Mouse (Mus musculus) MEL (cell line): Measurements from ENCODE around the gene Spink2. TPM values are rescaled to one million over a fixed set of nuclear protein-coding genes. Genes with fewer than 3 reads are reported as not detected.
A peak's percentile ranks its signal among the peaks of the same experiment; 100 is the strongest.

Experiments
- DNase-seq: peaks from one replicate; pipeline ENCODE4 v3.0.0; 2011; ENCODE audit warnings: low read depth, low spot score
- H3K27ac ChIP-seq: 2 replicates; pipeline ENCODE4 v1.5.1; 2012; ENCODE audit warnings: low read depth, mild to moderate bottlenecking, control low read depth, low read length, moderate library complexity; ENCODE audit not compliant: control insufficient read depth
- H3K27me3 ChIP-seq, 2 experiments: fragments of 150-350 bp in 1 of 2; sonication (generic) in 1 of 2; 2 replicates each; pipeline ENCODE4 v1.6.1; 2012; ENCODE audit warnings: low read length in 2 of 2, mild to moderate bottlenecking in 2 of 2, improper control_type of control experiment in 1 of 2, moderate library complexity in 1 of 2; ENCODE audit not compliant: insufficient read depth in 2 of 2, control insufficient read depth in 1 of 2
- H3K36me3 ChIP-seq, 2 experiments: 2 replicates each; pipeline ENCODE4 v1.6.1; 2012 to 2014; ENCODE audit warnings: low read length in 2 of 2, improper control_type of control experiment in 1 of 2, inconsistent platforms in 1 of 2, mild to moderate bottlenecking in 1 of 2; ENCODE audit not compliant: insufficient read depth in 2 of 2, control insufficient read depth in 1 of 2
- H3K4me1 ChIP-seq, 2 experiments: fragments of 150-350 bp in 1 of 2; sonication (generic) in 1 of 2; 2 replicates each; pipeline ENCODE4 v1.6.1; 2012; ENCODE audit warnings: low read length in 2 of 2, improper control_type of control experiment in 1 of 2, mild to moderate bottlenecking in 1 of 2; ENCODE audit not compliant: insufficient read depth in 2 of 2, control insufficient read depth in 1 of 2
- H3K4me3 ChIP-seq, 2 experiments: fragments of 150-350 bp in 1 of 2; sonication (generic) in 1 of 2; 2 replicates each; pipeline ENCODE4 v1.5.1; 2012; ENCODE audit warnings: low read depth in 2 of 2, low read length in 2 of 2, mild to moderate bottlenecking in 2 of 2, moderate library complexity in 2 of 2, control low read depth in 1 of 2, improper control_type of control experiment in 1 of 2; ENCODE audit not compliant: control insufficient read depth in 1 of 2, insufficient read depth in 1 of 2
- H3K79me2 ChIP-seq: 2 replicates; pipeline ENCODE4 v1.6.1; 2012; ENCODE audit warnings: mild to moderate bottlenecking, low read length, moderate library complexity; ENCODE audit not compliant: control insufficient read depth, poor library complexity, insufficient read depth
- H3K9ac ChIP-seq: 2 replicates; pipeline ENCODE4 v1.6.1; 2012; ENCODE audit warnings: low read depth, mild to moderate bottlenecking, control low read depth, low read length, moderate library complexity; ENCODE audit not compliant: control insufficient read depth, poor library complexity, severe bottlenecking
- H3K9me3 ChIP-seq: fragments of 150-350 bp; sonication (generic); replicated peaks from 2 replicates; pipeline ENCODE4 v1.6.1; 2012; ENCODE audit warnings: mild to moderate bottlenecking, low read length, improper control_type of control experiment, moderate library complexity; ENCODE audit not compliant: insufficient read depth
- BHLHE40 ChIP-seq: IDR thresholded peaks from 2 replicates; pipeline ENCODE4 v1.6.1; 2012; ENCODE audit warnings: low read depth, mild to moderate bottlenecking, inconsistent platforms, low read length, improper control_type of control experiment, borderline replicate concordance
- CHD1 ChIP-seq: IDR thresholded peaks from 2 replicates; pipeline ENCODE4 v1.6.1; 2012; ENCODE audit warnings: low read depth, mild to moderate bottlenecking, inconsistent platforms, low read length, improper control_type of control experiment
- CHD2 ChIP-seq: IDR thresholded peaks from 2 replicates; pipeline ENCODE4 v1.6.1; 2011; ENCODE audit warnings: low read length, improper control_type of control experiment
- CTCF ChIP-seq, 3 experiments: IDR thresholded peaks in 2 of 3; conservative IDR thresholded peaks in 1 of 3; 2 replicates each; pipeline ENCODE4 v1.5.1; 2011 to 2012; ENCODE audit warnings: low read length in 3 of 3, low read depth in 2 of 3, mild to moderate bottlenecking in 2 of 3, improper control_type of control experiment in 1 of 3, inconsistent platforms in 1 of 3, mixed read lengths in 1 of 3, moderate library complexity in 1 of 3; ENCODE audit not compliant: control insufficient read depth in 1 of 3, insufficient read depth in 1 of 3, poor library complexity in 1 of 3, severe bottlenecking in 1 of 3
- GABPA ChIP-seq: IDR thresholded peaks from 2 replicates; pipeline ENCODE4 v1.6.1; 2012; ENCODE audit warnings: low read depth, mild to moderate bottlenecking, inconsistent platforms, low read length, improper control_type of control experiment, moderate library complexity
- GATA1 ChIP-seq: IDR thresholded peaks from 2 replicates; pipeline ENCODE4 v1.6.1; 2011; ENCODE audit warnings: low read depth, low read length, improper control_type of control experiment
- HCFC1 ChIP-seq: IDR thresholded peaks from 2 replicates; pipeline ENCODE4 v1.6.1; 2012; ENCODE audit warnings: low read depth, mild to moderate bottlenecking, inconsistent platforms, low read length, improper control_type of control experiment, moderate library complexity
- KAT2A ChIP-seq: conservative IDR thresholded peaks from 2 replicates; pipeline ENCODE4 v1.6.1; 2012; ENCODE audit warnings: low read depth, low read length, improper control_type of control experiment, inconsistent platforms
- MAFK ChIP-seq: IDR thresholded peaks from 2 replicates; pipeline ENCODE4 v1.6.1; 2011; ENCODE audit warnings: low read depth, mild to moderate bottlenecking, low read length, improper control_type of control experiment, borderline replicate concordance
- MXI1 ChIP-seq: IDR thresholded peaks from 2 replicates; pipeline ENCODE4 v1.6.1; 2011; ENCODE audit warnings: mild to moderate bottlenecking, low read depth, low read length, improper control_type of control experiment
- MYB ChIP-seq: IDR thresholded peaks from 2 replicates; pipeline ENCODE4 v1.6.1; 2011; ENCODE audit warnings: mild to moderate bottlenecking, low read depth, low read length, improper control_type of control experiment
- NELFE ChIP-seq: IDR thresholded peaks from 2 replicates; pipeline ENCODE4 v1.6.1; 2011; ENCODE audit warnings: low read depth, low read length, improper control_type of control experiment
- POLR2A ChIP-seq, 2 experiments: IDR thresholded peaks; 2 replicates each; pipeline ENCODE4 v1.6.1; 2011 to 2012; ENCODE audit warnings: low read length in 2 of 2, mild to moderate bottlenecking in 2 of 2, control low read depth in 1 of 2, improper control_type of control experiment in 1 of 2, low read depth in 1 of 2, moderate library complexity in 1 of 2; ENCODE audit not compliant: control insufficient read depth in 1 of 2, insufficient read depth in 1 of 2, poor library complexity in 1 of 2
- POLR2AphosphoS5 ChIP-seq: IDR thresholded peaks from 2 replicates; pipeline ENCODE4 v1.6.1; 2012; ENCODE audit warnings: low read depth, borderline replicate concordance, mild to moderate bottlenecking, inconsistent platforms, low read length, moderate library complexity, mixed read lengths
- RAD21 ChIP-seq: IDR thresholded peaks from 2 replicates; pipeline ENCODE4 v1.6.1; 2011; ENCODE audit warnings: mild to moderate bottlenecking, low read depth, low read length, improper control_type of control experiment
- RCOR1 ChIP-seq: IDR thresholded peaks from 2 replicates; pipeline ENCODE4 v1.6.1; 2012; ENCODE audit warnings: low read depth, mild to moderate bottlenecking, inconsistent platforms, low read length, improper control_type of control experiment
- SMC3 ChIP-seq: IDR thresholded peaks from 2 replicates; pipeline ENCODE4 v1.6.1; 2011; ENCODE audit warnings: low read depth, low read length, improper control_type of control experiment
- TBP ChIP-seq: IDR thresholded peaks from 2 replicates; pipeline ENCODE4 v1.8.0; 2011; ENCODE audit warnings: low read depth, low read length, improper control_type of control experiment
- TCF12 ChIP-seq: IDR thresholded peaks from 2 replicates; pipeline ENCODE4 v1.6.1; 2014; ENCODE audit warnings: low read depth, mild to moderate bottlenecking, inconsistent platforms, low read length, improper control_type of control experiment, moderate library complexity
- UBTF ChIP-seq: IDR thresholded peaks from 2 replicates; pipeline ENCODE4 v1.6.1; 2012; ENCODE audit warnings: low read depth, mild to moderate bottlenecking, inconsistent platforms, low read length, improper control_type of control experiment, moderate library complexity, borderline replicate concordance; ENCODE audit not compliant: insufficient read depth
- USF1 ChIP-seq: IDR thresholded peaks from 2 replicates; pipeline ENCODE4 v1.6.1; 2014; ENCODE audit warnings: low read depth, mild to moderate bottlenecking, inconsistent platforms, low read length, improper control_type of control experiment, moderate library complexity
- USF2 ChIP-seq, 2 experiments: IDR thresholded peaks; 2 replicates each; pipeline ENCODE4 v1.6.1; 2011 to 2012; ENCODE audit warnings: improper control_type of control experiment in 2 of 2, low read length in 2 of 2, borderline replicate concordance in 1 of 2, inconsistent platforms in 1 of 2, low read depth in 1 of 2, mild to moderate bottlenecking in 1 of 2; ENCODE audit not compliant: insufficient read depth in 1 of 2
- ZNF384 ChIP-seq: IDR thresholded peaks from 2 replicates; pipeline ENCODE4 v1.6.1; 2012; ENCODE audit warnings: low read depth, mild to moderate bottlenecking, inconsistent platforms, low read length, improper control_type of control experiment
- polyA plus RNA-seq, 2 experiments: library from polyadenylated mRNA; stranded (reverse) in 1 of 2; unstranded in 1 of 2; fragments of >175 nt in 1 of 2; fragments of >200 nt in 1 of 2; gene quantifications; 2 replicates each; pipeline versions ENCODE4 v1.2.1 to v1.2.4; 2012; ENCODE audit warnings: low replicate concordance in 2 of 2, low read depth in 1 of 2; ENCODE audit not compliant: insufficient read length in 2 of 2, insufficient read depth in 1 of 2, missing spikeins in 1 of 2
- total RNA-seq: library from RNA; depleted of rRNA; stranded (reverse); fragments of 300-350 nt; gene quantifications from 2 replicates; pipeline ENCODE4 v1.2.3, GENCODE M21; 2012

The Spink2 gene
- total and polyA plus RNA-seq, 3 experiments, result not detected

- TF ChIP-seq UBTF (no peak), BHLHE40 (no peak), SMC3 (peak; percentile 68), HCFC1 (no peak), MYB (no peak), GABPA (no peak), TBP (0 out of 2 replicates have a peak, but pooled peaks have one; percentile 21), KAT2A (no peak), MAFK (no peak), TCF12 (0 out of 2 replicates have a peak, but pooled peaks have one; percentile 35), POLR2A (IDR thresholded peaks at IDR 0.05; ENCODE audit: control insufficient read depth in 1 of 2, insufficient read depth in 1 of 2, low read depth in 1 of 2, low read length in 2 of 2, poor library complexity in 1 of 2) (no peak), CHD2 (no peak), NELFE (no peak), CHD1 (no peak), GATA1 (no peak), RCOR1 (no peak), POLR2AphosphoS5 (no peak), MXI1 (peak; percentile 44; the same call in 1 of the 2 replicates), ZNF384 (no peak), USF2 (IDR thresholded peaks at IDR 0.05; ENCODE audit: borderline replicate concordance in 1 of 2, insufficient read depth in 1 of 2, low read depth in 1 of 2, low read length in 2 of 2) (no peak), RAD21 (peak; percentile 57), USF1 (no peak)
Observed at GRCm38 (mm10) chr5:77223043-77223975, 12.0 kb upstream of the Spink2 start (continued).

- 0 out of 2 replicates have a peak overlapping the region, but pooled peaks have one; percentile 10 for H3K9ac ChIP-seq
- no peaks in the 10 kb centered on the region for H3K79me2 ChIP-seq
- peak overlapping the region; percentile 8 to 59; a peak in 1 of 4 replicates for H3K4me3 ChIP-seq
- H3K9me3 ChIP-seq, result no peaks in the 10 kb centered on the region
- H3K4me1 ChIP-seq, result peaks cover 3 to 5% of the 10 kb centered on the region in 2 experiments; a peak in 2 of 4 replicates
- peak; percentile 45 for DNase-seq
- no peak overlapping the region for H3K27ac ChIP-seq
- 0 out of 4 replicates have a peak, but pooled peaks cover 0 to 1% of the 10 kb centered on the region in 2 experiments for H3K27me3 ChIP-seq
- no peaks in the 10 kb centered on the region for H3K36me3 ChIP-seq
- 0 out of 6 replicates have a peak, but pooled peaks of 1 of the 3 experiments have one; percentile 4 for TF ChIP-seq CTCF (IDR thresholded peaks at IDR 0.05 in 2 of 3, conservative IDR thresholded peaks at IDR 0.05 in 1 of 3; ENCODE audit: control insufficient read depth in 1 of 3, insufficient read depth in 1 of 3, low read depth in 2 of 3, low read length in 3 of 3, poor library complexity in 1 of 3, severe bottlenecking in 1 of 3)
- no peak for TF ChIP-seq KAT2A
- TF ChIP-seq, all 39 proteins: peak for 1
Observed at GRCm38 (mm10) chr5:77217724-77218123, 6.5 kb upstream of the Spink2 start.
